Mouse (Mus musculus) liver, embryonic 12.5 days (tissue): ENCODE measurements around the gene Cbfb. TPM values are rescaled to one million over a fixed set of nuclear protein-coding genes. Genes with fewer than 3 reads are reported as not detected.
"Not testable (repeated sequence)": the region's sequence is repeated elsewhere in the genome, so short reads cannot be mapped to it uniquely, and the experiment has no call there.

Source experiments
- ATAC-seq: fragments of 200-750 bp; cut with Nextera tagmentation; 2 replicates; pipeline ENCODE4 v1.8.0; 2017; ENCODE audit warnings: moderate number of reproducible peaks, mild to moderate bottlenecking, moderate library complexity
- H3K27ac ChIP-seq: fragments of 300-500 bp; sonication (generic); 2 replicates; pipeline ENCODE4 v1.5.1; 2016; ENCODE audit warnings: mild to moderate bottlenecking
- H3K27me3 ChIP-seq: fragments of 300-500 bp; sonication (generic); replicated peaks from 2 replicates; pipeline ENCODE4 v1.6.1; 2016; ENCODE audit warnings: mild to moderate bottlenecking, moderate library complexity
- H3K36me3 ChIP-seq: fragments of 300-500 bp; sonication (generic); 2 replicates; pipeline ENCODE4 v1.6.1; 2016; ENCODE audit warnings: mild to moderate bottlenecking, moderate library complexity
- H3K4me1 ChIP-seq: fragments of 300-500 bp; sonication (generic); 2 replicates; pipeline ENCODE4 v1.6.1; 2016
- H3K4me2 ChIP-seq: fragments of 300-500 bp; sonication (generic); 2 replicates; pipeline ENCODE4 v1.6.1; 2016; ENCODE audit warnings: mild to moderate bottlenecking, moderate library complexity
- H3K4me3 ChIP-seq: fragments of 300-500 bp; sonication (generic); 2 replicates; pipeline ENCODE4 v1.5.1; 2016; ENCODE audit warnings: mild to moderate bottlenecking, moderate library complexity
- H3K9ac ChIP-seq: fragments of 300-500 bp; sonication (generic); 2 replicates; pipeline ENCODE4 v1.6.1; 2016; ENCODE audit warnings: mild to moderate bottlenecking, moderate library complexity
- H3K9me3 ChIP-seq: fragments of 300-500 bp; sonication (generic); replicated peaks from 2 replicates; pipeline ENCODE4 v1.6.1; 2016; ENCODE audit warnings: mild to moderate bottlenecking, moderate library complexity
- WGBS: fragments of 180-500 bp; shearing (Covaris S2); methylation state at CpG from one replicate; pipeline ENCODE4 v1.1.7; 2016; ENCODE audit not compliant: insufficient replicate concordance; 5-methylcytosine and 5-hydroxymethylcytosine counted together
- polyA plus RNA-seq: library from polyadenylated mRNA; unstranded; fragments of >200 nt; fragmentation: Nextera tagmentation; extraction: Ambion mirVana; gene quantifications from 2 replicates; pipeline ENCODE4 v1.2.1, GENCODE M21; 2016

Cbfb gene
- polyA plus RNA-seq, 1 experiment from 2014 or later = 19.1 TPM

DNA sequence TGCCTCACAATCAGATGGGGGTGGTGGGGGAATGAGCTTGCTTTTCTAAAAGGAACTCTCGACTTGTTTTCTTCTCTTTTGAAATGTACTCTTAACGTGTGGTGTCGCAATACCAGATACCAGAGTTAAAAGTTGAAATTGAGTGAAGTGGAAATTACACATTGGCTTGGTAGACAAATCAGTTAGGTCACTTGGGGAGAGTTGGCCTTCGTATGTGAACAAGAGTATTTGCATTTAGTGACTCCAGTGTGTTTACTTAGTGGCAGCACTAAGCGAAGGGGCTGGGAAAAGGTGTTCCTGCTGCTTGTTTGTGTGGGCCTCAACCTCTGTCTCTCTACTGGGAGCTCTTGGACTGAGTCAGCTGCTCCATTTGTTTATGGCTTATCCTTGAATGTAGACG, 55.4 kb downstream of the Cbfb start:
- peaks cover 3% of the 10 kb centered on the region for H3K36me3 ChIP-seq
- no peaks in the 10 kb centered on the region for H3K27me3 ChIP-seq
- no peaks in the 10 kb centered on the region for H3K9me3 ChIP-seq
- peak overlapping the region; percentile 78 for H3K4me2 ChIP-seq
- peaks cover 29% of the 10 kb centered on the region for H3K4me1 ChIP-seq
- peak overlapping the region; percentile 95 for H3K9ac ChIP-seq
- H3K27ac ChIP-seq = peak overlapping the region; percentile 92
- ATAC-seq = no peak
- 15% methylated on average over 6 of the region's 6 CpGs for WGBS
- peak overlapping the region; percentile 97 for H3K4me3 ChIP-seq

DNA sequence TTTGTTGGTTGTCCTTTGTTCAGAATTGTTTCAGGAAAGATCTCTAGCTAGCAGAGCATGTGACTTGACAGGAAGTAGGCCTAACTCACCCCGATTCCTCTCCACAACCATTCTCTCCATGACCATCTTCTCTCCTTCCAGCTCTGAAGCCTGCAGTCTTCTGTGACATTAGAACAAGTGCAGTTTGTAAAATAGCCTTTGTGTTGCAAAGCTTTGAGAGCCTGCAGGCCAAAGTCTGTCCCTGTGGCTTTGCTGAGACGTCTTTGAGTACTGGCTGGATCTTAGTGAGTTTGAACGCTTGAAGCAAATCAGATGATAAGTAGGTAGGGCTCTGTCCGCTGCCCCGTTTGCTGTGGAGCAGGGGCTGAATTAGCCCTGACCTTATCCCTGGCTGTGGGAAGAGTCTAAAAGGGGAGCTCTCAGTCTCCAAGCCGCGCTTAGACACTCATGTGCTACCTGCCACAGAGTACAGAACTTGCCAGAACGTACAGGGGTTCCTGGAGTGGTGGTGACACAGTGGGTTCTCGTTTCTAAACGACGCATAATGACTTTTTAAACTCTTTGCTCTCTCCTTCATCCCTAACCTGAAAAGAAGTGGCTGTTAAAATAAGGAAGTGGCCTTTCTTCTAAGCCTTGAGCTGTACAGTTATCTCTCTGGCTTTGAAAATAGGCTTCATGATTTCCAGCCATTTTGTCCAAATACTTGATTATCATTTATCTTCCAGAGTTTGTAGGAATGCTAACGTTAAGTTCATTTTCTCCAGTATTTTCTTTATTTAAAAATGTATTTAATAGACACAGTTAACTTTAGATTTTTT, 61.2 kb downstream of the Cbfb start:
- ATAC-seq = no peak
- Histone ChIP-seq H3K9ac (no peak overlapping the region), H3K4me3 (no peak overlapping the region), H3K36me3 (peaks cover 45% of the 10 kb centered on the region), H3K4me2 (no peak overlapping the region), H3K4me1 (peaks cover 42% of the 10 kb centered on the region), H3K27ac (peak overlapping the region; percentile 33; the same call in 1 of the 2 replicates), H3K9me3 (no peaks in the 10 kb centered on the region), H3K27me3 (no peaks in the 10 kb centered on the region)
- 64% methylated on average over 12 of the region's 12 CpGs for WGBS

DNA sequence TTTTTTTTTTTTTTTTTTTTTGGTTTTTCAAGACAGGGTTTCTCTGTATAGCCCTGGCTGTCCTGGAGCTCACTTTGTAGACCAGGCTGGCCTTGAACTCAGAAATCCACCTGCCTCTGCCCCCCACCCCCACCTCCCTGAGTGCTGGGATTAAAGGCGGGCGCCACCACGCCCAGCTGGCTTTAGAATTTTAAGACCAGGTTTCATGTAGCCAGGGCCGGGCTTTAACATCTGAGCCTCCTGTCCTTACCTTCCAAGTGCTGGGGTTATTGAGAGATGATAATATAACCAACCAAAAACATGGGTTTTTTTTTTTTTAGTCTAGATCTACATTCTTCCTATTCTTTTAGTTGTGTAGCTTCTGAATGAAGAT, 61.8 kb downstream of the Cbfb start:
- not testable (repeated sequence) for ATAC-seq, H3K9ac ChIP-seq, H3K4me3 ChIP-seq, H3K4me2 ChIP-seq, H3K27ac ChIP-seq, H3K9me3 ChIP-seq, H3K27me3 ChIP-seq
- 76% methylated on average over 4 of the region's 4 CpGs for WGBS
- H3K4me1 ChIP-seq = peaks cover 36% of the 10 kb centered on the region
- peaks cover 48% of the 10 kb centered on the region for H3K36me3 ChIP-seq

DNA sequence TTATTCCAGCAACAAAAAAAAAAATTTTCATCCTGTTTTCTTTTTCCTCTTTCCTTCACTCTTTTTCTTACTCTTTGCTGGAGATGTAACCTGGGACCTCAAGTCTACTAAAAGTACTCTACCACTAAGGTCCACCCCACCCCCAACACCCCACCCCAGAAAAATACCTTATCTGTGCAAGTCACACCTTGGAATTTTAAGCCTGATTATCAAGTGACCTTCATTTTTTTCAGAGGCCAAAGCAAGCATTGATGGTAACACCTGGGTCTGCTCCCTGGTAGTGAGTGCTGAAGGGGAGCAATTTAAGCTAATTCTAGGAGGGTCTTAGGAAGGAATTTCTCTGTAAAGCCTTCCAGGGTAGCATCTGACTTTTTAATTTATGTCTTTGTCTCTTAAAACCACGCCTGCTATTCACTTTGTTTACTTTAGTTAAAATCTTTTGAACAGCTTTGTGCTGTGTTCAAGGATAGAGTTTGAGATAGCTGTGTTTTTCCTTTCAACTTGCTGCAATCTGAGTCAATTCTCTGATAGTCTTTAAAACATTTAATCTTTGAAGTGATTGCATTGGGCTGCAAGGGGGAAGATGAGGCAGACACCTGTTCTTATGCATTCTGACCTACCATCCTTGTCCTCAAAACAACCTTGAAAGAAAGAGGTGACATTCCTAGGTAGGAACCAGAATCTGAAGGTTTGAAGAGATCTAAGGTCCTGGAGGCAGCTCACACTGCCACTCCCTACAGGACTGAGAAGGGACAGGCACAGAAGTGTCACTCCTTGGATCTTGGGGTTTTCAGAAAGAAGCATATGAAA, 62.9 kb downstream of the Cbfb start:
- H3K4me3 ChIP-seq = no peak overlapping the region
- no peaks in the 10 kb centered on the region for H3K27me3 ChIP-seq
- peaks cover 35% of the 10 kb centered on the region for H3K4me1 ChIP-seq
- peak overlapping the region; percentile 33; the same call in 1 of the 2 replicates for H3K9ac ChIP-seq
- peak overlapping the region; percentile 56; the same call in 1 of the 2 replicates for H3K27ac ChIP-seq
- peaks cover 52% of the 10 kb centered on the region for H3K36me3 ChIP-seq
- peak overlapping the region; percentile 34 for H3K4me2 ChIP-seq
- 47% methylated on average over 1 of the region's 1 CpGs for WGBS
- peak; percentile 66; the same call in 1 of the 2 replicates for ATAC-seq
- H3K9me3 ChIP-seq = no peaks in the 10 kb centered on the region

DNA sequence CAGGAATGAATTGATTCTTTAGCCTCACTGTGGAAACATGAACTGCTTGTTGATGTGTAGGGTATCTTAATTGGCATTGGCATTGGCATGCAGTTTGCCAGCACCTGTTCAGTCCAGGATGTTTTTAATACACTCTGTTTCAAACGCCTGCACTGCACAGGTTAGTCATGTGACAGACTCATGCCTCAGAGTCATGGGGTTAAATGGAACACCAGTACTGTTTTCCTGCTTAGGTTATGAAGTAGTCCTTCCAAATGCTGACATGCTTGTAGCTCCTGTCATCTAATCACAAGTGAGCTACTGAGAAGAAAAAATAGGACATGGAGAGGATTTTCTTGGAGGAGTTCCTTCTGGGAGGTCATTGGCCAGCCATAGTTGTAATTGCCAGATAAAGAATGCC, 64.7 kb downstream of the Cbfb start:
- H3K27ac ChIP-seq = no peak overlapping the region
- no peak for ATAC-seq
- peaks cover 35% of the 10 kb centered on the region for H3K4me1 ChIP-seq
- H3K9me3 ChIP-seq = no peaks in the 10 kb centered on the region
- peaks cover 68% of the 10 kb centered on the region for H3K36me3 ChIP-seq
- no peak overlapping the region for H3K9ac ChIP-seq
- H3K4me2 ChIP-seq = no peak overlapping the region
- WGBS = 78% methylated on average over 1 of the region's 1 CpGs
- H3K27me3 ChIP-seq = no peaks in the 10 kb centered on the region
- no peak overlapping the region for H3K4me3 ChIP-seq

DNA sequence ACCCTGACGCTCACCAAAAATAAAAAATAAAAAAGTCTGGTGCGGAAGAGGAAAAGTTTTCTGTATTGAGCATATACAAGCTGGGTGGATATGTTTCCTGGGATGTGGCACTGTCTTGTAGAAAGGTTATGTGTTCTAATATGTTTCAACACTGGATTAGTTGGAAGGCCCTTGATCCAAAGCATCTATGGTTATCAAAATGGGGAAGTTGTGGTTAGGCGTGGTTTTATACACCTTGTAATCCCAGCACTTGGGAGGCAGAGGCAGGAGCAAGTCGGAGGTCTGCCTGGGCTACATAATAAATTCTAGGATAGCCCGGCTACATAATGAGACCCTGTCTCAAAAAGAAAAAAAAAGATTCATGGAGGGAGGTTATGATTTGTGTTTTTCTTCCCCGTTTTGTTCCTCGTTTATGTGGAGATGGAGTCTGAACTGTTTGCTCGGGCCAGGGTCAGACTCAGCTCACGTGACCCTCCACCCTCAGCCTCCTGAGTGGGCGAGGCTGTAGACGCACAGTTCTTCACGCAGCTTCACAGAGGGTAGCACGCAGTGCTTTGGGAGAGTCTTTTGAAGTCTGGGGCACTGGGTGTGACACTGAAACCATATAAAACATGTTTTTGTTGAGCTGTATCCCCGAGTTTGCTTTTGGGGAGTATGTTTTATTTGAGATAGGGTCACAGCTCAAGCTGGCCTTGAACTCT, 67.1 kb downstream of the Cbfb start:
- peaks cover 78% of the 10 kb centered on the region for H3K36me3 ChIP-seq
- H3K9ac ChIP-seq = no peak overlapping the region
- no peak overlapping the region for H3K4me2 ChIP-seq
- peaks cover 17% of the 10 kb centered on the region for H3K4me1 ChIP-seq
- no peaks in the 10 kb centered on the region for H3K9me3 ChIP-seq
- H3K27ac ChIP-seq = no peak overlapping the region
- 75% methylated on average over 14 of the region's 14 CpGs for WGBS
- H3K4me3 ChIP-seq = no peak overlapping the region
- ATAC-seq = no peak
- H3K27me3 ChIP-seq = no peaks in the 10 kb centered on the region

DNA sequence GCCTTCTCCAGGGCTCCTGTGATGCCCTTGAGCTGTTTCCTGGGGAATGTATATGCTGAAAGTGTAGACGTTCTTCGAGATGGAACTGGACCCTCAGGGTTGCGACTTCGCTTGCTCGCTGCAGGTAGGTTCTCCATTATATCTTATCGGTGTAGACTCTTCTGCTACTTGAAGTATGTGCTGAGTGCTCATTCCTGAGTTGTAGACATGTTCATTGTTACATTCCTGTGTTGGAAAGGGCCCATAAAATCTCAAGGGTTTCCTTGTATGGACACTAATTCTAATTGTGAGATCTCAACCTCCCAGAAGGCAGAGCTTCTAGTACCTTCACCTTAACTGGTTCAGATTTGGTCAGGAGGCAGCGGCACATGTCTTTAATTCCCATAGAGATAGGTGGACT, 70.5 kb downstream of the Cbfb start:
- 94% methylated on average over 7 of the region's 7 CpGs for WGBS
- H3K4me3 ChIP-seq = no peak overlapping the region
- peaks cover 77% of the 10 kb centered on the region for H3K36me3 ChIP-seq

DNA sequence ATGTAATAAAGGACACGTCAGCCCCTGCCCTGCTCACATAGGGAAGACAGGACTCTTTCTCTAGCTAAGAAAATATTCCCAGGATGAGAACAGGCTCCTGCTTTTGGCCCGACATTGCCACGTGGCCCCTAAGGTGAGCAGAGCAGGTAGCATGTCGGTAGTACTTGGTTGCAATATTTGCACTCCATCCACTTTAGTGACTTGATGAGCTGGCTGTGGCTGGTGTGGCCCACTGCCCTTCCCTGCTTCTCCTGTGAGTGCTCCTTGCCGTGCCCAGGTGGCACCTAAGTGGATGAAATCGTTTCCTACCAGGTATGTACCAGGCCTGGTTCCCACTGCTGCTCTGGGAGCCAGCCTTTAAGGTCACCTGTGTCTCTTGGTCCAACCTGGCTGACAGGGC, 81.5 kb downstream of the Cbfb start:
- Histone ChIP-seq H3K9ac (no peak overlapping the region), H3K27me3 (peaks cover 14% of the 10 kb centered on the region; the same call in 1 of the 2 replicates), H3K9me3 (no peaks in the 10 kb centered on the region), H3K36me3 (peaks cover 66% of the 10 kb centered on the region), H3K4me3 (no peak overlapping the region), H3K27ac (no peak overlapping the region), H3K4me2 (no peak overlapping the region), H3K4me1 (peaks cover 36% of the 10 kb centered on the region)
- 82% methylated on average over 6 of the region's 6 CpGs for WGBS
- no peak for ATAC-seq

More for the DNA sequence above, 70.5 kb downstream of the Cbfb start:
- no peak overlapping the region for H3K4me2 ChIP-seq
- H3K9me3 ChIP-seq = no peaks in the 10 kb centered on the region
- no peaks in the 10 kb centered on the region for H3K27me3 ChIP-seq
- no peaks in the 10 kb centered on the region for H3K4me1 ChIP-seq
- ATAC-seq = no peak
- no peak overlapping the region for H3K9ac ChIP-seq
- H3K27ac ChIP-seq = no peak overlapping the region

DNA sequence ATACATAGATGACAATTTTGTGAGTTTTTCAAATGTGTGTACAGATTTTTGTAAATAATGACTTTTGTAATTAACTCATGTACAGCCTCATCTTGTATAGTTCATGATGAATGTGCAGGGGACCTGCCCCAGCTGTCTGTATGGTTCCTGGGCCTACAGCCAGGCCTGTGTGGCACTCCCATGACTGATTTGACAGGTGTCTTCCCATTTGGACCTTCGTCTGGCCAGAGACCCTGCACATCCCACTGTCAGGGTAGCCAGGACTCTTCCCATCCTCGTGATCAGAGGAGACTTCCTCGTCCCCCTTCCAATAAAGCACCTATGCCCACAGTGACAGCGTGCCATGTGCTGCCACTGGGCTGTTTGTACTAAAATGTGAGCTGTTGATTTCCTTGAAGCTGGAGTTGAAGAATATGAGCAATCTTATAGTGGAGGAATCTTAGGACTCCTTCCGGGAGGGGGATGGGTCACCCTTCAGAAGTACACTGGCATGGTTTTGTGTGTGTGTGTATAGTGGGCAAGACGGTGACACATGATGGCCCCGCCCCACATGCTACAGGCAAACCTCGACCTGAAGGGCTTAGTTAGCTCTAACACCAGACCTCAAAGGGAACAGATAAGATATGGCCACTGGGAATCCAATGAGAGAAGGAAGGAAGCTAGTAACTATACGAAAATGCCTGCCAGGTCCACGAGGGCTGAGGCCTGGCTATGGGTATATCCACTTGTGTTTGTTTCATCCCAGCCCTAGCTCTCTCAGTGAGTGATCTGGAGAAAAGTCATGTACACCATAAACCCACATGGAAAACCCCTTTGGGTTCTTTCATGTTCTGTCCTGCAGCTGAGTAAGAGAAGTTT, 82.4 kb downstream of the Cbfb start:
- Histone ChIP-seq H3K36me3 (peaks cover 58% of the 10 kb centered on the region), H3K9ac (no peak overlapping the region), H3K4me2 (no peak overlapping the region; the same call in 1 of the 2 replicates), H3K27me3 (peaks cover 21% of the 10 kb centered on the region), H3K9me3 (no peaks in the 10 kb centered on the region), H3K27ac (no peak overlapping the region), H3K4me3 (no peak overlapping the region), H3K4me1 (peaks cover 36% of the 10 kb centered on the region)
- 59% methylated on average over 10 of the region's 10 CpGs for WGBS
- no peak for ATAC-seq

DNA sequence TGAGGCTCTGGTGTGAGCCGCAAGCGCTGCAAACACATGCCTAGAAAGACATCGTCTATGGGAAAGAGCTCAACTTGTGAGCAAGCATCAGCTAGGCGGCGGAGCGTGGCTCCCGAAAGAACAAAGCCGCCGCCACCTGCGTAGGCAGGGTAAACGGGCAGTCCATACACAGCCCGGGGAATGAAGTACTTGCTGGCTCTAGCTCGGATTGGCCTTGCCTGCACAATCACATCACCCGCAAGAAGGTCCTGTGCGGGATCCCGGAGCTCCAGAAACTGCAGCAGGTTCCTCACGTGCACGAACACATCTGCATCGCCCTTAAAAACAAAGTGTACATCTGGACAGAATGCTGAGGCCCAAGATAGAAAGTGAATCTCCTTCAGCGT, 83.3 kb downstream of the Cbfb start:
- Histone ChIP-seq H3K27ac (peak overlapping the region; percentile 27; the same call in 1 of the 2 replicates), H3K4me3 (peak overlapping the region; percentile 73), H3K9ac (peak overlapping the region; percentile 76; the same call in 1 of the 2 replicates), H3K4me2 (peak overlapping the region; percentile 100), H3K27me3 (peaks cover 30% of the 10 kb centered on the region), H3K36me3 (peaks cover 49% of the 10 kb centered on the region), H3K9me3 (no peaks in the 10 kb centered on the region), H3K4me1 (peaks cover 38% of the 10 kb centered on the region)
- ATAC-seq = no peak
- WGBS = 52% methylated on average over 20 of the region's 20 CpGs
